Mouse (Mus musculus) liver, adult 2 months (tissue): ENCODE results near the gene Nfkb1.

Experiments used
- CTCF ChIP-seq: fragments of 200-500 bp; IDR thresholded peaks from 2 replicates; pipeline ENCODE4 v1.5.1; 2011; ENCODE audit warnings: low read depth, low read length, control low read depth
- POLR2A ChIP-seq: fragments of 200-500 bp; IDR thresholded peaks from 2 replicates; pipeline ENCODE4 v1.6.1; 2011; ENCODE audit warnings: low read length, control low read depth; ENCODE audit not compliant: insufficient read depth; ENCODE audit errors: extremely low read depth

GRCm38 (mm10) chr3:135606592-135606991 lies 84.8 kb downstream of the Nfkb1 start:
- TF ChIP-seq CTCF: no peak
- no peak for TF ChIP-seq POLR2A
